Mouse (Mus musculus): ENCODE data around the gene Ccdc92b. TPM values are rescaled to one million over a fixed set of nuclear protein-coding genes. Genes with fewer than 3 reads are reported as not detected.

Gene Ccdc92b
- total RNA-seq, 2 experiments from 2014 or later, result 0.47 to 0.59 TPM

GRCm38 (mm10) chr11:74610545-74611176 lies 8.7 kb upstream of the Ccdc92b start, which contains the start of gene Rap1gap2:
Rap1gap2 (minus strand) TSS chr11:74610915.
- DNase-seq (ENCODE audit: low spot score), result no peak
- intact Hi-C loops (cut with DNase I), result no loop called here

GRCm38 (mm10) chr11:74611437-74611836 lies 8.0 kb upstream of the Ccdc92b start:
- intact Hi-C loops (cut with DNase I), result no loop called here
- DNase-seq (ENCODE audit: low spot score), result no peak

DNA sequence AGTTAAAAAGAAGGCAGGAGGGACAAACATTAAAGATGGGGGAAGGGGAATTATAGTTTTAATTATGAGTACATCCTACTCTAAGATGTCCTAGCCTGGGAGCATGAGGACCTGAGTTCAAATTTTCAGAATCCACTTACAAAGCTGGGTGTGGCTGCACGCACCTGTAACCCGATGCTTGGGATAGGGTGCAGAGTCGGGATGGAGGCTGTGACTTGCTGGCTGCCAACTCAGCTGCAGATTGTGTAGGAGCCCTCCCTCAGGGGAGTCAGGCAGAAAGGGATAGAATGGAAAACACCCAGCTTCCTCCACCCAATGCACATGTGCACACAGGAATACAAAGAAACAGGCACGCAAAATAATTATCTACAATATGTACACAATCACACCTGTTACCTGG lies 6.0 kb upstream of the Ccdc92b start:
- intact Hi-C loops (cut with DNase I), result no loop called here
- no peak for DNase-seq (ENCODE audit: low spot score)

DNA sequence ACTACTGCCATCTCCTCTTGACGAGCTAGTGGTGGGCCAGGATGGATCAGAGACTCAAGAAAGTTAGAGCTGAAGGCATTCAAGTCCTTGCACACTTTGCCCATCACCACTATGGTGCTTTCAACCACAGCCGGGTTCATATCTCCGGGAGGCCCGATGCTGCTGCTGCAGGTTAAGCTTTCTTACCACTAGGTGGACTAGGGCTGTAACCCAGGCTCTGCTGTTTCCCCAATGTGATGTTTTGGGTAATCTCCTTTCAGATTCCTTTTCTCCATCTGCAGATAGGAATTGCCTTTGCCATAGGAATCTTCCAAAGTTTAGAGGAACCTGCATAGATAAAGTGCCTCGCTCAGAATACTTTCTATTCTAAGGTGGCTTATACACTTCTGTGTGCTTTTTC lies 3.8 kb upstream of the Ccdc92b start:
- intact Hi-C loops (cut with DNase I), result no loop called here
- no peak for DNase-seq (ENCODE audit: low spot score)

GRCm38 (mm10) chr11:74619956-74620300 lies 523 bp downstream of the Ccdc92b start:
- no peak for DNase-seq (ENCODE audit: low spot score)
- intact Hi-C loops (cut with DNase I), result no loop called here

- DNase-seq (ENCODE audit: low spot score), result no peak
- intact Hi-C loops (cut with DNase I), result no loop called here
Measured at GRCm38 (mm10) chr11:74621974-74622669, 2.7 kb downstream of the Ccdc92b start.

GRCm38 (mm10) chr11:74623693-74624092 lies 4.3 kb downstream of the Ccdc92b start:
- DNase-seq (ENCODE audit: low spot score), result no peak
- intact Hi-C loops (cut with DNase I), result no loop called here

DNA sequence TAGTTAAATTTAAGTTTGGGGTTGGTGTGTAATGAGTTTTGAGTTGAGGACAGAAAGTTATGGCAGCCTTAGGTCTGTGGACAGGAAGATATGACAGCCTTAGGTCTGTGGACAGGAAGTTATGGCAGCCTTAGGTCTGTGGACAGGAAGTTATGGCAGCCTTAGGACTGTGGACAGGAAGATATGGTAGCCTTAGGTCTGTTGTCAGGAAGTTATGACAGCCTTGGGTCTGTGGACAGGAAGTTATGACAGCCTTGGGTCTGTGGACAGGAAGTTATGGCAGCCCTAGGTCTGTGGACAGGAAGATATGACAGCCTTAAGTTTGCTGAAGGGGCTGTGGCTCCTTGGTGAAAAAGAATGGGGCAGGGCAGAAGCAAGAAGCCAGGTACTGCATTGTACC lies 5.9 kb downstream of the Ccdc92b start:
- no peak for DNase-seq (ENCODE audit: low spot score)
- intact Hi-C loops (cut with DNase I), result no loop called here

GRCm38 (mm10) chr11:74627481-74627880 lies 8.1 kb downstream of the Ccdc92b start:
- no peak for DNase-seq (ENCODE audit: low spot score)
- intact Hi-C loops (cut with DNase I), result no loop called here

DNA sequence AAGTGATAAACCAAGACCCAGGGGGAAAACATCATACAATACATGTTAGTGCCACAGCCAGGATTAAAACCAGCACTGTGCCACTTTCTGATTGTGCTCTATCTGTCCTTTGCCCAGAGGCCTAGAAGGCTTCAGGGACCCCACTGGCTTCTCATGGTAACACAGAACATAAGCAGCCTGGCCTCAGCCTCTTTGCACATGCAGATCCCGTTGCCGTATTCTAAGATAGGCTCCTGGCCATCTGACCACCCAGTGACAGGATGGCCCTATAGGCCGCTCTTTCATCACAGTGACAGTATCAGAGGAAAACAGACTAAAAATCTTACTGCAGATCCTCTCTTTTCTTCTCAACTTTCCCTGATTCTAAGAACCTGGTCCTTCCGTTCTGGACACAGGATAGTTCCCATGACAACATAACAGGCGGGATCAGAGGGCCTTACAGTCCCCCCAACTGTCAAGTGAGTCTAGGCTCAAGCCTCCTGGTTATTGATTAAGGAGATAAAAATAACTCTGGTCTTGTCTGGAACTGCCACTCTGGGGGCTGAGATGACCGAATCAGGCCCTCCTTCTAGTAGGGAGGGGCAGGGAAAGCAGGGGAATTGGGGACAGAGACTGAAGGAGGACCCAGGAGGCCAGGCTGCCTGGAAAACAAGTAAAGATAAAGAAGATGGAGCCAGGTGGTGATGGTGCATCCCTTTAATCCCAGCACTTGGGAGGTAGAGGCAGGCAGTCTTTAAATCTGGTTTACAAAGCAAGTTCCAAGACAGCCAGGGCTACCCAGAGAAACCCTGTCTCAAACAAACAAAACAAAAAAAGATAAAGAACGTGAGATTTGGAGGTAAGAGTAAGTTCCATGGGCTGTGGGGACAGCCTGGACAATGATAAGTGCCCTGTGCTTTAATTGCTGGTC lies 12.7 kb downstream of the Ccdc92b start:
- no peak for DNase-seq (ENCODE audit: low spot score)
- intact Hi-C loops (cut with DNase I), result no loop called here

GRCm38 (mm10) chr11:74634490-74635275 lies 15.3 kb downstream of the Ccdc92b start:
- DNase-seq (ENCODE audit: low spot score), result peak; percentile 21
- intact Hi-C loops (cut with DNase I), result loop anchor here (2.0 to 5.0 kb wide), 2 partner anchors 182 to 208 kb away; no protein-coding TSS in a partner anchor

GRCm38 (mm10) chr11:74637486-74637885 lies 18.1 kb downstream of the Ccdc92b start:
- intact Hi-C loops (cut with DNase I), result loop anchor here (5.0 kb wide), 1 partner anchor 205 kb away; no protein-coding TSS in a partner anchor
- no peak for DNase-seq (ENCODE audit: low spot score)

DNA sequence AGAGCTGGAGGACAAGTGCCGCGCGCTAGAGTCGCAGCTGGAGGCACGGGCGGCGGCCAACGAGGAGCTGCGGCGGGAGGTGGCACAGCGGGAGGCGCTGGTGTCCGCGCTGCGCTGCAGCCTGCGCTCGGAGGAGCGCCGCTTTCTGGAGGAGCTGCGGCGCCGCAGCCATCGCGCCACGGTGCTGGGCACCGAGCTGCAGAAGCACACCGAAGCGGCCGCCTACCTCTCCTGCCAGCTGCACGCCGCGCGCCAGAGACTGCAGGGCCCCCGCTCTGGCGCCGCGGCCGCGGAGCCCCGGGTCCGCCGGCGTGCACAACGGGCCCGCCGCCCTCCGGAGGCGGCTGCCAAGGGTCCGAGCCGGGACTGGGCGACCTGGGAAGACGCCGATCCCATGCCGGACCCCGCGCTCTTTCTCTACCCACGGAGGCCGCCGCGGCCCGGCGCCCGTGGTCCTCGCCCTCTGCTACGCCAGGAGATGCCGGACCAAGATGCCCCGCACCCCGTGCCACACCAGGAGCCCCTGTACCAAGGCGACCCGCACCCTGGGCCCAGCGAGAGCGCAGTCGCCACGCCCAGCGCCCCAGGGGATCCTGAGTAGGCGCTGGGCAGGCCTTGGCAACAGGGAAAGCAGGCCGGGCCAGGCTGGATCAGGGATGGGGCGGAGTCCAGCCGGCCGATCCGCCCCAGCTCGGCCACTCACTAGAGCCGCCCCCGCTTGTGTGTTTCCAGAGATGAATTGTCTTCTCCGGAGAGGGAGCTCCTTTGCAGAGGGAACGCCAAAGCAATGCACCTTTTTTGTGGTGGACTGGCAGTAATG lies 18.8 kb downstream of the Ccdc92b start:
- peak; percentile 72 for DNase-seq (ENCODE audit: low spot score)
- intact Hi-C loops (cut with DNase I), result loop anchor here (2.0 to 5.0 kb wide), 2 partner anchors 131 to 204 kb away; no protein-coding TSS in a partner anchor

DNA sequence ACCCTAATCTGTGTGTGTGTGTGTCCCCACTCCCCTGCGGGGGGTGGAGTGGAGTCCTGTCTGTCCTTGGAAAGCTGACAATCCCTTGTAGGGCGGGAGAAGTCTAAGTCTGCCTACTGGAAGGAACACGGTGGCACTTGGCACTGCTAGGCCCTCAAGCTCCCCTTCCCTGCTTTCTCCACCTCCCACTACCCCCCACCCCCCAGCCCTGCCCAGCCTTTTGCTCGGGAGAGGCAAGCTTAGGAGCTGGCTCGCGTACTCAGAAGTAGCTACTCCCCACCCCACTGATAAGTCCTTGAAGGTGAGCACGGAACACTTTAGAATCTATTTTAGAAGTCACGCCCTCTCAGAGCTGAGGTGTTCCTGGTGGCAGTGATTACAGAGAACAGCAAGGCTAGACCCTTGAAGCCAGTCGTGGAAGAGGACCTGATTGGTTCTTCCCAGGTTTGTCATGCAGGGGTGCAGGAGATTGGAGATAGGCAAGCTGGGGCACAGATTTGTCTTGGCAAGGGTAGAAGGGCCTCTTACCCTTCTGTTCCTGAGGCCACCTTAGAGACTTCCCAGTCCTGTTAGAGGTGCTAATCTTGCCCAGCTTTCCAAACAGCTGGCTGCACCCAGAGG lies 19.5 kb downstream of the Ccdc92b start:
- DNase-seq (ENCODE audit: low spot score), result no peak
- intact Hi-C loops (cut with DNase I), result loop anchor here (2.0 to 5.0 kb wide), 2 partner anchors 130 to 203 kb away; no protein-coding TSS in a partner anchor

GRCm38 (mm10) chr11:74639628-74640027 lies 20.2 kb downstream of the Ccdc92b start:
- intact Hi-C loops (cut with DNase I), result loop anchor here (2.0 to 5.0 kb wide), 2 partner anchors 129 to 203 kb away; no protein-coding TSS in a partner anchor

DNA sequence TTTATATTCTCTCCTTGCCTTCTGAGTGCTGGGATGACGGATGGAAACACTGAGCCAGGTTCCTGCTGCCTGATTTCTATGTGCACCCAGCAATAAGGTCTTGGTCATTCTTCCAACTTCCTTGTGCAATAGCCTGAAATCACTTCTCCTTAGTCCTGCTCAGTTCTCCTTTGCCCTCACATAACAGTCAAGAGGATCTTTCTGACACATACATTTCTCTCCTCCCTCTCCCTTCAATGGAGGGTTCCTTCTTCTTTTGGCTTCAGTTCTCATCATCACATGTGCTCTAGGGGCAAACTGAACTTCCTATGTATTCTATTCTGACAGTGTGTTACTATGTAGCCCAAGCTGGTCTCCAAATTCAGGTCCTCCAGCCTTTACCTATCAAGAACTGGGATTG lies 28.6 kb downstream of the Ccdc92b start:
- intact Hi-C loops (cut with DNase I), result loop anchor here (2.0 kb wide), 1 partner anchor 77 kb away; the partner anchor contains the start of gene Pafah1b1

More at GRCm38 (mm10) chr11:74639628-74640027, 20.2 kb downstream of the Ccdc92b start:
- no peak for DNase-seq (ENCODE audit: low spot score)

DNA sequence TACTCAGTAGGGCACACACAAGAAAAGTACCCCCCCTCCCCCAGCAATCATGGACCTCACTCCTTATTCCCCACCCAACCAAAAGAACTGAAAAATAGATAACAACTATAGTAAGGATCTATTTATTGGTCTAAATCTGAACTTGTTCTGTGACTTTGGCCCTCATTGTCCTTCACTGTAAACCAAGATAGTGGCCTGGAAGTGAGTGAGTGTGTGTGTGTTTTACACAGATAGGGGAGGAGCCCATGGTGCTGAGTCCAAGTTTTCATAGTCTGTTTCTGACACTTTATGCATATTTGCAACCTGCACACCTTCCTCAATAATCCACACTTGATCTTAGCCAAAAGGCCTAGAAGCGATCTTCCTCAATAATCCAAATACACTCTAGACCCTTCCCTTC lies 29.3 kb downstream of the Ccdc92b start:
- no peak for DNase-seq (ENCODE audit: low spot score)
- intact Hi-C loops (cut with DNase I), result loop anchor here (2.0 kb wide), 1 partner anchor 76 kb away; the partner anchor contains the start of gene Pafah1b1

More for the DNA sequence above, 28.6 kb downstream of the Ccdc92b start:
- no peak for DNase-seq (ENCODE audit: low spot score)

GRCm38 (mm10) chr11:74649095-74649646 lies 29.8 kb downstream of the Ccdc92b start, which contains the start of gene Cluh:
Cluh (plus strand) TSS chr11:74649495.
- DNase-seq (ENCODE audit: low spot score), result peak; percentile 97
- intact Hi-C loops (cut with DNase I), result loop anchor here (2.0 kb wide), 1 partner anchor 76 kb away; the partner anchor contains the start of gene Pafah1b1

Data from heart, postnatal 25 days (tissue).